Mouse (Mus musculus) bone marrow macrophage, adult 2 months (primary cell): ENCODE data around the gene Mprip. TPM values are rescaled to one million over a fixed set of nuclear protein-coding genes. Genes with fewer than 3 reads are reported as not detected.
"Not testable (repeated sequence)": the region's sequence is repeated elsewhere in the genome, so short reads cannot be mapped to it uniquely, and the experiment has no call there.

Experiments used
- H3K27ac ChIP-seq: 2 replicates; pipeline ENCODE4 v1.5.1; 2012; ENCODE audit warnings: low read depth, low read length; ENCODE audit not compliant: insufficient read depth
- H3K4me1 ChIP-seq: 2 replicates; pipeline ENCODE4 v1.6.1; 2012; ENCODE audit warnings: low read length; ENCODE audit not compliant: control insufficient read depth, insufficient read depth
- H3K4me3 ChIP-seq: 2 replicates; pipeline ENCODE4 v1.5.1; 2012; ENCODE audit warnings: mild to moderate bottlenecking, low read length, moderate library complexity; ENCODE audit not compliant: insufficient read depth
- CTCF ChIP-seq: IDR thresholded peaks from 2 replicates; pipeline ENCODE4 v1.5.1; 2012; ENCODE audit warnings: low read depth, mild to moderate bottlenecking, low read length, moderate library complexity
- POLR2A ChIP-seq: IDR thresholded peaks from 2 replicates; pipeline ENCODE4 v1.6.1; 2012; ENCODE audit warnings: mild to moderate bottlenecking, low read depth, low read length, borderline replicate concordance
- polyA plus RNA-seq: library from polyadenylated mRNA; stranded (reverse); fragments of >200 nt; gene quantifications from 2 replicates; pipeline ENCODE4 v1.2.4, GENCODE M21; 2012; ENCODE audit not compliant: missing spikeins, insufficient read depth, insufficient read length

The Mprip gene
- polyA plus RNA-seq, 1 experiment: 55.9 TPM

- Histone ChIP-seq H3K4me1 (peaks cover 9% of the 10 kb centered on the region), H3K4me3 (no peak overlapping the region), H3K27ac (no peak overlapping the region)
- no peak for TF ChIP-seq CTCF
- no peak for TF ChIP-seq POLR2A
These were observed 73.2 kb downstream of the Mprip start for GRCm38 (mm10) chr11:59734335-59734734.

- H3K4me3 ChIP-seq, H3K27ac ChIP-seq: not testable (repeated sequence)
- H3K4me1 ChIP-seq: peaks cover 17% of the 10 kb centered on the region
These were observed 74.8 kb downstream of the Mprip start for GRCm38 (mm10) chr11:59735938-59736337.

GRCm38 (mm10) chr11:59737250-59737649, 76.1 kb downstream of the Mprip start:
- peaks cover 14% of the 10 kb centered on the region for H3K4me1 ChIP-seq
- no peak overlapping the region for H3K4me3 ChIP-seq
- no peak overlapping the region for H3K27ac ChIP-seq
- TF ChIP-seq POLR2A: no peak
- TF ChIP-seq CTCF: no peak

GRCm38 (mm10) chr11:59739996-59740395, 78.9 kb downstream of the Mprip start:
- H3K4me1 ChIP-seq: peaks cover 8% of the 10 kb centered on the region
- no peak overlapping the region for H3K4me3 ChIP-seq
- no peak for TF ChIP-seq CTCF
- no peak for TF ChIP-seq POLR2A
- H3K27ac ChIP-seq: no peak overlapping the region

- TF ChIP-seq CTCF (no peak), POLR2A (no peak)
- Histone ChIP-seq H3K27ac (no peak overlapping the region), H3K4me1 (peaks cover 10% of the 10 kb centered on the region), H3K4me3 (no peak overlapping the region)
These were observed 80.8 kb downstream of the Mprip start for GRCm38 (mm10) chr11:59741915-59742314.

GRCm38 (mm10) chr11:59743307-59743706, 82.2 kb downstream of the Mprip start:
- H3K4me3 ChIP-seq: no peak overlapping the region
- H3K27ac ChIP-seq: no peak overlapping the region
- H3K4me1 ChIP-seq: peaks cover 10% of the 10 kb centered on the region
- TF ChIP-seq CTCF: no peak
- TF ChIP-seq POLR2A: no peak

- TF ChIP-seq CTCF: no peak
- TF ChIP-seq POLR2A: no peak
- H3K4me3 ChIP-seq: no peak overlapping the region
- peaks cover 10% of the 10 kb centered on the region for H3K4me1 ChIP-seq
- no peak overlapping the region for H3K27ac ChIP-seq
These were observed 82.6 kb downstream of the Mprip start for GRCm38 (mm10) chr11:59743712-59744111.

GRCm38 (mm10) chr11:59744374-59744773, 83.3 kb downstream of the Mprip start:
- H3K4me3 ChIP-seq: no peak overlapping the region
- peaks cover 10% of the 10 kb centered on the region for H3K4me1 ChIP-seq
- H3K27ac ChIP-seq: no peak overlapping the region
- TF ChIP-seq POLR2A (no peak), CTCF (no peak)

GRCm38 (mm10) chr11:59745851-59746250, 84.7 kb downstream of the Mprip start:
- TF ChIP-seq CTCF (no peak), POLR2A (no peak)
- H3K27ac ChIP-seq: no peak overlapping the region
- peaks cover 2% of the 10 kb centered on the region for H3K4me1 ChIP-seq
- H3K4me3 ChIP-seq: no peak overlapping the region

GRCm38 (mm10) chr11:59746614-59747013, 85.5 kb downstream of the Mprip start:
- peaks cover 2% of the 10 kb centered on the region for H3K4me1 ChIP-seq
- no peak overlapping the region for H3K4me3 ChIP-seq
- no peak overlapping the region for H3K27ac ChIP-seq
- TF ChIP-seq POLR2A (no peak), CTCF (no peak)

GRCm38 (mm10) chr11:59749050-59749449, 87.9 kb downstream of the Mprip start:
- peaks cover 2% of the 10 kb centered on the region for H3K4me1 ChIP-seq
- H3K27ac ChIP-seq: no peak overlapping the region
- TF ChIP-seq CTCF: no peak
- no peak for TF ChIP-seq POLR2A
- H3K4me3 ChIP-seq: no peak overlapping the region

GRCm38 (mm10) chr11:59754504-59754903, 93.4 kb downstream of the Mprip start:
- no peak overlapping the region for H3K4me3 ChIP-seq
- H3K4me1 ChIP-seq: 0 out of 2 replicates have a peak, but pooled peaks cover 6% of the 10 kb centered on the region
- H3K27ac ChIP-seq: no peak overlapping the region
- TF ChIP-seq POLR2A (no peak), CTCF (no peak)
